Comparison of ENCODE assay signal across 9 mouse cellular contexts in genomic region chr13:54113819-54114550, GRCm38 (mm10). TPM values are rescaled to one million over a fixed set of nuclear protein-coding genes. Genes with fewer than 3 reads are reported as not detected.
DNase-seq lines count a peak whose midpoint lies in the region; ATAC-seq and TF ChIP-seq lines count a peak whose summit lies in the region.
"Had no signal": no experiment of that assay in that cellular context is flagged by ENCODE, and none has a peak within 500 bp of the region (broad histone marks: within the 10 kb centered on the region; RNA-seq: fewer than 3 reads in every experiment).

No protein-coding gene starts in this region.

- no peak overlapping the region for H3K4me3 ChIP-seq in limb, embryonic 14.5 days (replicated peaks; ENCODE audit: low read length)
- no peak overlapping the region for H3K4me3 ChIP-seq in neural tube, embryonic 15.5 days (replicated peaks)
- no peak overlapping the region for H3K4me3 ChIP-seq in testis, adult 2 months (ENCODE audit: control insufficient read depth, low read depth, low read length)
- H3K4me3 ChIP-seq: erythroblast, embryonic 14.5 days had no signal

- no peak for ATAC-seq in limb, embryonic 14.5 days (ENCODE audit: low FRiP score, low read depth)
- ATAC-seq in neural tube, embryonic 15.5 days (ENCODE audit: low FRiP score) = peak; percentile 70

- TF ChIP-seq CTCF in testis, adult 2 months (IDR thresholded peaks at IDR 0.05; ENCODE audit: control insufficient read depth, insufficient read depth, insufficient replicate concordance, low read depth, low read length) = peak; percentile 81; the same call in 1 of the 2 replicates

- no peaks in the 10 kb centered on the region for H3K36me3 ChIP-seq in limb, embryonic 14.5 days (ENCODE audit: control insufficient read depth, insufficient read depth, low read length)
- no peaks in the 10 kb centered on the region for H3K36me3 ChIP-seq in neural tube, embryonic 15.5 days
- no peaks in the 10 kb centered on the region for H3K36me3 ChIP-seq in testis, adult 2 months (ENCODE audit: control insufficient read depth, insufficient read depth, low read length)

- H3K4me2 ChIP-seq in limb, embryonic 14.5 days (replicated peaks; ENCODE audit: low read depth, low read length, severe bottlenecking) = no peak overlapping the region
- no peak overlapping the region for H3K4me2 ChIP-seq in neural tube, embryonic 15.5 days

- 55% methylated on average over 11 of the region's 11 CpGs for WGBS in limb, embryonic 14.5 days
- 54% methylated on average over 11 of the region's 11 CpGs for WGBS in neural tube, embryonic 15.5 days

- DNase-seq in 416B (ENCODE audit: low read depth) (peak; percentile 79), ZHBTc4 (ENCODE audit: low read depth, low spot score) (peak; percentile 91)
- DNase-seq in cerebellum, postnatal 36 days = peak; percentile 81 to 89
- DNase-seq in gastrocnemius, adult 8-10 months (ENCODE audit: low spot score in 2 of 2) = peak; percentile 58 to 64
- peak; percentile 26 to 66 for DNase-seq in kidney, adult 8-10 months
- DNase-seq in limb, embryonic 14.5 days (ENCODE audit: low spot score) = peak; percentile 77

- H3K9ac ChIP-seq in limb, embryonic 14.5 days (ENCODE audit: low read depth, low read length, severe bottlenecking) = no peak overlapping the region
- H3K9ac ChIP-seq in neural tube, embryonic 15.5 days (replicated peaks) = no peak overlapping the region

- no peaks in the 10 kb centered on the region for H3K4me1 ChIP-seq in limb, embryonic 14.5 days (ENCODE audit: control insufficient read depth, insufficient read depth, low read length)
- H3K4me1 ChIP-seq in neural tube, embryonic 15.5 days = no peaks in the 10 kb centered on the region
- H3K4me1 ChIP-seq in testis, adult 2 months (ENCODE audit: control insufficient read depth, insufficient read depth, low read length) = no peaks in the 10 kb centered on the region

- no peak overlapping the region for H3K27ac ChIP-seq in limb, embryonic 14.5 days (replicated peaks; ENCODE audit: low read depth, low read length)
- no peak overlapping the region for H3K27ac ChIP-seq in neural tube, embryonic 15.5 days (replicated peaks)
- H3K27ac ChIP-seq in testis, adult 2 months (ENCODE audit: control insufficient read depth, insufficient read depth, low read depth, low read length) = no peak overlapping the region

- H3K27me3 ChIP-seq in limb, embryonic 14.5 days (ENCODE audit: control insufficient read depth, insufficient read depth, low read length) = no peaks in the 10 kb centered on the region
- no peaks in the 10 kb centered on the region for H3K27me3 ChIP-seq in neural tube, embryonic 15.5 days (replicated peaks)
- no peaks in the 10 kb centered on the region for H3K27me3 ChIP-seq in testis, adult 2 months (ENCODE audit: control insufficient read depth, insufficient read depth, low read length)

- no peaks in the 10 kb centered on the region for H3K9me3 ChIP-seq in limb, embryonic 14.5 days (ENCODE audit: control insufficient read depth, low read length)
- H3K9me3 ChIP-seq in neural tube, embryonic 15.5 days (replicated peaks) = no peaks in the 10 kb centered on the region

- TF ChIP-seq POLR2A in limb, embryonic 14.5 days (IDR thresholded peaks at IDR 0.05; ENCODE audit: borderline replicate concordance, extremely low read depth, insufficient read depth, insufficient read length) = no peak
- no peak for TF ChIP-seq POLR2A in testis, adult 2 months (IDR thresholded peaks at IDR 0.05; ENCODE audit: control insufficient read depth, low read depth, low read length)

RNA-seq across cellular contexts. Expression of gene Sfxn1, which starts 42.3 kb away (rescaled TPM):
- total RNA-seq in gastrocnemius, adult 8-10 months (2022) = 1 to 10 TPM; 1.1 to 2.4 (median 1.8) TPM
- polyA plus RNA-seq in limb, embryonic 14.5 days (2012; rRNA removed) = 26.6 and 26.7 TPM in 2 replicates
- polyA plus RNA-seq in limb, embryonic 14.5 days (2014; fragmentation: Nextera tagmentation; extraction: Ambion mirVana) = 49.9 and 51.6 TPM in 2 replicates
- 73.1 and 75.6 TPM in 2 replicates for polyA plus RNA-seq in neural tube, embryonic 15.5 days (2015; fragmentation: Nextera tagmentation; extraction: Ambion mirVana)
- 2.6 and 3.5 TPM in 2 replicates for polyA plus RNA-seq in testis, adult 2 months (2012; rRNA removed)

RNA-seq across cellular contexts. Expression of gene Drd1, which starts 58.5 kb away (rescaled TPM):
- total RNA-seq in gastrocnemius, adult 8-10 months (2022) = under 1 TPM in 1 of 4 experiments, not detected in 3; 0.07 TPM
- polyA plus RNA-seq in limb, embryonic 14.5 days (2012; rRNA removed) = 0.03 and 0.06 TPM in 2 replicates
- 0.06 and 0.19 TPM in 2 replicates for polyA plus RNA-seq in limb, embryonic 14.5 days (2014; fragmentation: Nextera tagmentation; extraction: Ambion mirVana)
- 1.3 and 2.0 TPM in 2 replicates for polyA plus RNA-seq in neural tube, embryonic 15.5 days (2015; fragmentation: Nextera tagmentation; extraction: Ambion mirVana)
- 0.02 TPM in 1 of 2 replicates, not detected in the other for polyA plus RNA-seq in testis, adult 2 months (2012; rRNA removed)
- polyA plus RNA-seq: erythroblast, embryonic 14.5 days had no signal
